Mouse (Mus musculus): Measurements from ENCODE around the gene Tmem41b. TPM values are rescaled to one million over a fixed set of nuclear protein-coding genes. Genes with fewer than 3 reads are reported as not detected.

Gene Tmem41b
- total RNA-seq, 2 experiments from 2014 or later: 54.5 to 55.3 TPM

- DNase-seq: no peak
- intact Hi-C loops (cut with DNase I): no loop called here
Observed at GRCm38 (mm10) chr7:109944421-109945034, 42.2 kb downstream of the Tmem41b start.

- intact Hi-C loops (cut with DNase I): no loop called here
- DNase-seq: no peak
Observed at GRCm38 (mm10) chr7:109929628-109930027, 57.1 kb downstream of the Tmem41b start.

- DNase-seq: no peak
- intact Hi-C loops (cut with DNase I): no loop called here
Observed at GRCm38 (mm10) chr7:109928365-109928764, 58.4 kb downstream of the Tmem41b start.

GRCm38 (mm10) chr7:109924965-109925364 lies 61.8 kb downstream of the Tmem41b start:
- DNase-seq: no peak

GRCm38 (mm10) chr7:109922889-109923288 lies 63.8 kb downstream of the Tmem41b start:
- intact Hi-C loops (cut with DNase I): no loop called here
- no peak for DNase-seq

More at GRCm38 (mm10) chr7:109924965-109925364, 61.8 kb downstream of the Tmem41b start:
- intact Hi-C loops (cut with DNase I): no loop called here

Other genes with a start within 250 kb of the Tmem41b start
- gene Tmem9b, start 234.1 kb downstream of the Tmem41b start, total RNA-seq (2021): 10 to 100 TPM; 29.8 to 31.1 TPM
- under 1 TPM; 0.08 to 0.47 TPM for gene Nrip3, start 204.9 kb downstream of the Tmem41b start, total RNA-seq (2021)
- 10 to 100 TPM; 19.3 to 21.1 TPM for gene Scube2, start 121.2 kb downstream of the Tmem41b start, total RNA-seq (2021)
- 100 to 1,000 TPM; 134 to 147 TPM for gene Dennd5a, start 26.5 kb downstream of the Tmem41b start, total RNA-seq (2021)
- 10 to 100 TPM; 95.6 to 96.4 TPM for gene Ipo7, start 31.3 kb upstream of the Tmem41b start, total RNA-seq (2021)
- gene Zfp143, start 74.3 kb upstream of the Tmem41b start, total RNA-seq (2021): 10 to 100 TPM in 1 of 2 experiments, 1 to 10 TPM in 1; 9.7 to 12.8 TPM
- gene Wee1, start 135.1 kb upstream of the Tmem41b start, total RNA-seq (2021): 1 to 10 TPM; 9.2 to 9.8 TPM
- gene Swap70, start 234.8 kb upstream of the Tmem41b start, total RNA-seq (2021): 10 to 100 TPM; 12.9 to 15.3 TPM